Mouse (Mus musculus) embryonic facial prominence, embryonic 14.5 days (tissue): Measurements from ENCODE around the gene Lpgat1. TPM values are rescaled to one million over a fixed set of nuclear protein-coding genes. Genes with fewer than 3 reads are reported as not detected.

Experiments
- ATAC-seq: fragments of 200-750 bp; cut with Nextera tagmentation; 2 replicates; pipeline ENCODE4 v1.8.0; 2017; ENCODE audit warnings: low read depth, moderate number of reproducible peaks, moderate TSS enrichment
- DNase-seq: peaks from one replicate; pipeline ENCODE4 v3.0.0-alpha.2; 2015; ENCODE audit warnings: low spot score
- H3K27ac ChIP-seq: fragments of 300-500 bp; sonication (generic); replicated peaks from 2 replicates; pipeline ENCODE4 v1.5.1; 2014; ENCODE audit warnings: low read depth, mild to moderate bottlenecking, low read length, moderate library complexity
- H3K27me3 ChIP-seq: fragments of 300-500 bp; sonication (generic); replicated peaks from 2 replicates; pipeline ENCODE4 v1.6.1; 2014; ENCODE audit warnings: low read length; ENCODE audit not compliant: control insufficient read depth, insufficient read depth
- H3K36me3 ChIP-seq: fragments of 300-500 bp; sonication (generic); 2 replicates; pipeline ENCODE4 v1.6.1; 2014; ENCODE audit warnings: low read length, mixed read lengths; ENCODE audit not compliant: control insufficient read depth, insufficient read depth
- H3K4me1 ChIP-seq: fragments of 300-500 bp; sonication (generic); 2 replicates; pipeline ENCODE4 v1.6.1; 2014; ENCODE audit warnings: antibody characterized with exemption, low read length; ENCODE audit not compliant: control insufficient read depth, insufficient read depth
- H3K4me2 ChIP-seq: fragments of 300-500 bp; sonication (generic); 2 replicates; pipeline ENCODE4 v1.6.1; 2014; ENCODE audit warnings: low read depth, mild to moderate bottlenecking, low read length, moderate library complexity, mixed read lengths
- H3K4me3 ChIP-seq: fragments of 300-500 bp; sonication (generic); 2 replicates; pipeline ENCODE4 v1.5.1; 2014; ENCODE audit warnings: low read depth, mild to moderate bottlenecking, low read length
- H3K9ac ChIP-seq: fragments of 300-500 bp; sonication (generic); 2 replicates; pipeline ENCODE4 v1.6.1; 2014; ENCODE audit warnings: low read depth, mild to moderate bottlenecking, low read length, moderate library complexity, mixed read lengths
- H3K9me3 ChIP-seq: fragments of 300-500 bp; sonication (generic); 2 replicates; pipeline ENCODE4 v1.6.1; 2016; ENCODE audit warnings: low read length; ENCODE audit not compliant: control insufficient read depth
- WGBS: fragments of 180-500 bp; shearing (Covaris S2); extraction: QIAGEN DNeasy Blood & Tissue Kit; methylation state at CpG from one replicate; pipeline ENCODE4 v1.1.7; 2014; 5-methylcytosine and 5-hydroxymethylcytosine counted together
- polyA plus RNA-seq: library from polyadenylated mRNA; unstranded; fragments of >200 nt; fragmentation: Nextera tagmentation; extraction: Ambion mirVana; gene quantifications from 2 replicates; pipeline ENCODE4 v1.2.1, GENCODE M21; 2014

Lpgat1 gene
- polyA plus RNA-seq, 1 experiment from 2014 or later = 35.8 TPM

DNA sequence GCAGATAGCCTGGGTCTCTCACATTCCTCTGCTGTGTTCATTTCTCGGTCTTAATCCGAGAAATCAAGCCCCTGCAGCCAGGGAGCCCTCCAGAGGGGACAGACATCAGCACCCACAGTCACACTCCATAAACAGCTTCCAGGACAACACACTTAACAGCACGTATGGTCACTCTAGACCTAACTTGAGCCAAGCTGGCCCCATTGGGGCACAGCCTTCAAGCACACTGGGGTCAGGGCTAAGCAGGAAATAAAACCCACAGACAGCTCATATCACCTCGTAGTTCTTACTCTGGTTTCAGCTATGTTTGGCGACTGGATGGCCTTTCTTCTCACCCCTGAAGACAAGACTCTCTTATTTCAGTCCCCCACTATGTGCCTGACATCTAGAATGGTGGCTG is 87.1 kb downstream of the Lpgat1 start:
- 46% methylated on average over 5 of the region's 5 CpGs for WGBS
- no peaks in the 10 kb centered on the region for H3K27me3 ChIP-seq
- H3K9me3 ChIP-seq = 0 out of 2 replicates have a peak, but pooled peaks cover 5% of the 10 kb centered on the region
- H3K4me1 ChIP-seq = 0 out of 2 replicates have a peak, but pooled peaks cover 7% of the 10 kb centered on the region
- H3K4me3 ChIP-seq = no peak overlapping the region
- H3K4me2 ChIP-seq = no peak overlapping the region
- no peak overlapping the region for H3K9ac ChIP-seq
- DNase-seq = no peak
- no peak overlapping the region for H3K27ac ChIP-seq
- no peaks in the 10 kb centered on the region for H3K36me3 ChIP-seq
- no peak for ATAC-seq

DNA sequence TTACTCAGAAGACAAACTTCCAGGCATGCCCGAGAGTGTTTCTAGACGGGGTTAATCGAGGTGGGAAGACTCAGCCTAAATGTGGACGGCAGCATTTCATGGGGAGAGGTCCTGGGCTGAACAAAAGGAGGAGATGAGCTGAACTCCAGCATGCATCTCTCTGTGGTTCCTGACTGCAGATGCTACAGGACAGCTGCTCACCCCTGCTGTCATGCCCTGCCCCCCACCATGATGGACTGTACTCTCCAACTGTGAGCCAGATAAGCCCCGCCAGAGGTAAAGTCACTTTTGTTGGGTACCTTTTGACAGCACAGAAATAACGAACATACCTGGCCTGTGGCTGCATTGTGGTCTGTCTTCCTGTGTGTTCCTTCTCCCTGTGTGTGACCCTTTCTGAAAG is 88.2 kb downstream of the Lpgat1 start:
- no peak for ATAC-seq
- Histone ChIP-seq H3K27ac (no peak overlapping the region), H3K4me1 (0 out of 2 replicates have a peak, but pooled peaks cover 7% of the 10 kb centered on the region), H3K4me2 (no peak overlapping the region), H3K36me3 (no peaks in the 10 kb centered on the region), H3K27me3 (no peaks in the 10 kb centered on the region), H3K9me3 (0 out of 2 replicates have a peak, but pooled peaks cover 5% of the 10 kb centered on the region), H3K9ac (no peak overlapping the region), H3K4me3 (no peak overlapping the region)
- 75% methylated on average over 6 of the region's 6 CpGs for WGBS
- no peak for DNase-seq

DNA sequence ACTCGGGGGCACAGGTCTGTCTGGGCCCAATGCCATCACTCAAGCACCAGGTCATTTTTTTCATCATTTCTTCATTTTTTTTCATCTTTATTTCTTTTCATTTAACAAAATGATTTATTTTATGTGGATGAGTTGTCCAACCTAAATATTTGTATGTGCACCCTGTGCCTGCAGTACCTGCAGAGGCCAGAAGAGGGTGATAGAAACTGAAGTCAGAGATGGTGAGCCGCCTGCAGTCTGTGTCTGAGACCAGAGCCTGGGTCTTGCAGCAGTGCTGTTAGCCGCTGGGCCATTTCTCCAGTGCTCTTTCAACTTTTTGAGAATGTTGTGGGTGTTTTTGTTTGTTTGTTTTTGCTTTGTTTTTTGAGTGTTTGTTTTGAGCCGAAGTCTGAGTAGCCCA is 89.1 kb downstream of the Lpgat1 start:
- DNase-seq = no peak
- Histone ChIP-seq H3K36me3 (no peaks in the 10 kb centered on the region), H3K4me2 (no peak overlapping the region), H3K4me3 (no peak overlapping the region), H3K9ac (no peak overlapping the region), H3K27ac (no peak overlapping the region), H3K9me3 (0 out of 2 replicates have a peak, but pooled peaks cover 5% of the 10 kb centered on the region), H3K27me3 (no peaks in the 10 kb centered on the region), H3K4me1 (0 out of 2 replicates have a peak, but pooled peaks cover 7% of the 10 kb centered on the region)
- ATAC-seq = no peak
- WGBS = 90% methylated on average over 4 of the region's 4 CpGs

DNA sequence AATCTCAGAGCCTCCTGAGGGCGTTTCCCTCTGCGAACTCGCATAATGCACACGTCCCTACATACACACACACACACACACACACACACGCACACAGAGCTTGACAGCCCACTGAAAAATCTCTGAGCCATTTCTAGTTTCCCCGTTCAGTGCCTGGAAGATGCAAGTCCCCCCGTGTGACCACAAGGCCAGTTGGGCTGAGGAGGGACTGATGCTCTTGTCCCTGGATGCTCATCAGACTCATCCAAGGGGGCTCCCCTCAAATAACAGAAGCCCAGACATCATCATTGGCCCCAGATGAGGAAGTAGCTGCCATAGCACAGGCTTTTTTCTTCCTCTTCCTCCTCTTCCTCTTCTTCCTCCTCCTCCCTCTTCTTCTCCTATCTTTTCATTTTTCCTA is 90.3 kb downstream of the Lpgat1 start:
- Histone ChIP-seq H3K4me2 (no peak overlapping the region), H3K9me3 (0 out of 2 replicates have a peak, but pooled peaks cover 5% of the 10 kb centered on the region), H3K9ac (no peak overlapping the region), H3K27me3 (no peaks in the 10 kb centered on the region), H3K27ac (no peak overlapping the region), H3K4me3 (no peak overlapping the region), H3K36me3 (no peaks in the 10 kb centered on the region), H3K4me1 (0 out of 2 replicates have a peak, but pooled peaks cover 3% of the 10 kb centered on the region)
- ATAC-seq (no peak), DNase-seq (no peak)
- 74% methylated on average over 7 of the region's 7 CpGs for WGBS

DNA sequence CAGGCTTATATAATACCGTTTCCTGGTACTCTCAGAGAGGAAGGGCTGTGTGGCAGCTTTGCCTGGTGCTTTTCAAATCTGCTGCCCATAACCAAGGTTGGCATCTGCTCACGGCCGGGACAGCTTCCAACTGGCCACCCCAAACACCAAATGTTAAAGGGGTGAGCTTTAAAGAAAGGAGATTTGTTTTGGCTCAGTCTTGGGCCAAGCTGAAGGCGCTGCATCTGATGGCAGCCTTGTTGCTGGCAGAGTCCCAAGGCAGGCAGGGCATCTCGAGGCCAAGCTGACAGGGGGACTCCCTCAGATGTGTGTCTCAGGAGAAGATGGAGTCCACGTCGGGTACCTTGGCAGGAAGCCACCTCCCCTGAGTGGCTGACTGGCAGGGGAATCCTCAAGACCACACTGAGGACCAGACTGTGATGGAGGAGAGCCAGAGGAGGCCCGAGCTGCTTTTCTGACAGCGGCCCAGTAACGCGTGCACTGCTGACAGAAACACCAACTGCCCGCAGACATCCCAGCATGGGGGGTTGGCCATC is 91.1 kb downstream of the Lpgat1 start:
- Histone ChIP-seq H3K4me2 (no peak overlapping the region), H3K9ac (no peak overlapping the region), H3K4me1 (0 out of 2 replicates have a peak, but pooled peaks cover 3% of the 10 kb centered on the region), H3K9me3 (0 out of 2 replicates have a peak, but pooled peaks cover 5% of the 10 kb centered on the region), H3K36me3 (no peaks in the 10 kb centered on the region), H3K4me3 (no peak overlapping the region), H3K27me3 (no peaks in the 10 kb centered on the region), H3K27ac (no peak overlapping the region)
- DNase-seq (peak; percentile 66), ATAC-seq (peak; percentile 84)
- WGBS = 53% methylated on average over 12 of the region's 12 CpGs

DNA sequence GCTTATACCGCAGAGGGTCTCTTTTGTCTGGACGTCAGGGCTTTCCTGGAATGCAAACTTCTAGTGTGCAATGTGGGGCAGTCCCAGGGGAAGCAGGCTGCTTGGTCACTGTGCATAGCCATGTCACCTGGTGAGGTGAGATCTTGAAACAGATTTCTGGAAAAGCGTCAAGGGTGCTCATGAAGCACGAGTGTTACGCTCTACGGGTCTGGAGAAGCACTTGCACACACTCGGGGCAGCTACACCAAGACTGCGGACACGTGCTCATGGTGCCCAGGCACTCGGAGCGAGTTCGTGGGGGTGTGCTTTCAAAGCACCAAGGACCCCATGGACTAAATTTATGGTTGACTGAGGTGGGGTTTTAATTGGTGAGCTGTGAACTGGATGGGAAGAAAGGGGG is 94.1 kb downstream of the Lpgat1 start:
- no peak overlapping the region for H3K4me2 ChIP-seq
- WGBS = 90% methylated on average over 12 of the region's 12 CpGs
- 0 out of 2 replicates have a peak, but pooled peaks cover 3% of the 10 kb centered on the region for H3K4me1 ChIP-seq
- no peak for ATAC-seq
- H3K9me3 ChIP-seq = 0 out of 2 replicates have a peak, but pooled peaks cover 2% of the 10 kb centered on the region
- no peaks in the 10 kb centered on the region for H3K27me3 ChIP-seq
- no peak overlapping the region for H3K4me3 ChIP-seq
- no peak overlapping the region for H3K9ac ChIP-seq
- H3K27ac ChIP-seq = no peak overlapping the region
- DNase-seq = no peak
- H3K36me3 ChIP-seq = no peaks in the 10 kb centered on the region

DNA sequence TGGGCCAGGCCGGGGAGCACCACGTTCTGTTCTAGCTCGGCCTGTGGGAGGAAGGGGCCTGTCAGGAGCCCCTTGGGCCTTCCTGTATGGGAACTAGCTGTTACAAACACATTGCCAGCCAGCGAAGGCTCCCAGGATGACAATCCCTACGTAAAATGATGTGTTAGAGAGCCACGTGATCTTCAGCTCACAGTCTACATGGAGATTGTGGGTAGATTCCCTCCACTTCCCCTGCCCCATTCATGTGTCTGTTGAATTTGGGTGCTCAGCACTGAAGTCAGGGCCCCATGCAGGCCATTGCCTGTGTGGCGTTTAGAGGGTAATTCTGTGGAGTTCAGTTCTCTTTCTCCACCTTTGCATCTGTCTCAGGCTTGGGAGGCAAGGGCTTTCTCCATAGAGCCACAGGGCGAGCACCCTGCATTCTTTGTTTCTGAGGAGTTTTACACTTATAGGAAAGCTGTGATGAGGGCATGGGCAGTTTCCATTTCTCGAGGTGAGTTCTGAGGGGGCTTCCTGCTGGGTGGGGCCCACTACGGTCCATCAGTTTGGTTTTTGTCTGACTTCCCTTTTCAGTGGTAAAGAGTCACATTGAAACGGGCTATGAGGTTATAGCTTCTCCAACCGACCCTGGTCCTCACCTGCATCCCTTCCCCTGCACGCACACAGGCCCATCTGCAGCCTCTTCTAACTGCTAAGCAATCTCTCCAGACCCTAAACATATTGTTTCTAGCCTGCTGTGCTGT is 95.5 kb downstream of the Lpgat1 start:
- H3K9ac ChIP-seq = no peak overlapping the region
- WGBS = 81% methylated on average over 13 of the region's 13 CpGs
- no peak overlapping the region for H3K4me2 ChIP-seq
- H3K36me3 ChIP-seq = no peaks in the 10 kb centered on the region
- no peaks in the 10 kb centered on the region for H3K27me3 ChIP-seq
- DNase-seq (no peak), ATAC-seq (no peak)
- H3K4me1 ChIP-seq = 0 out of 2 replicates have a peak, but pooled peaks cover 3% of the 10 kb centered on the region
- H3K4me3 ChIP-seq = no peak overlapping the region
- H3K27ac ChIP-seq = no peak overlapping the region
- H3K9me3 ChIP-seq = no peaks in the 10 kb centered on the region

DNA sequence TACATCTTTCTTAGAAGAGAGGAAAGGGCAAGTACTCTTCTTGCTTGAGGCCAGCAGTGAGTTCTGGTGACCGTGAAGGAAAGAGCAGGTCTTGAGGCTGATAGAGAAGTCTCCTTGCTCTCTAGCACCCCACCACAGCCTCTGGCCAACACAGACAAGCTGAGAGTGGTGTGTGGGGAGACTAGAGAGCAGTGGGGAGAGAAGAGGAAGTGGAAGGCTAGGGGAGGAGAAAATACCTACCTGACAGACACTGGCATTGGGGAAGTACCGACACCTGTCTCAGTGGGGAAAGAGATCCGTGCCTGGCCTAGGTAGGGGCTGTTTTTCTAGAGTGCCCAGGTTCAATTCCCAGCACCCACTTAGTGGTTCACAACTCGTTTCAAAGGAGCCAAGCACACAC is 96.6 kb downstream of the Lpgat1 start:
- no peaks in the 10 kb centered on the region for H3K27me3 ChIP-seq
- no peak overlapping the region for H3K4me2 ChIP-seq
- no peak for DNase-seq
- H3K27ac ChIP-seq = no peak overlapping the region
- H3K4me3 ChIP-seq = no peak overlapping the region
- 84% methylated on average over 4 of the region's 4 CpGs for WGBS
- no peak for ATAC-seq
- H3K9me3 ChIP-seq = no peaks in the 10 kb centered on the region
- H3K9ac ChIP-seq = no peak overlapping the region
- no peaks in the 10 kb centered on the region for H3K36me3 ChIP-seq
- H3K4me1 ChIP-seq = no peaks in the 10 kb centered on the region
